Mouse (Mus musculus): ENCODE results near the gene Gm47189. TPM values are rescaled to one million over a fixed set of nuclear protein-coding genes. Genes with fewer than 3 reads are reported as not detected.

The Gm47189 gene
- polyA plus RNA-seq (2014; fragmentation: Illumina TruSeq; extraction: RNeasy Lipid Tissue Mini Kit (QIAGEN cat#74804); ENCODE audit: low read depth, low replicate concordance): not detected

GRCm38 (mm10) chr14:41772341-41772740 lies at the start of gene Gm47189:
Gm47189 (minus strand) TSS chr14:41772441.

DNA sequence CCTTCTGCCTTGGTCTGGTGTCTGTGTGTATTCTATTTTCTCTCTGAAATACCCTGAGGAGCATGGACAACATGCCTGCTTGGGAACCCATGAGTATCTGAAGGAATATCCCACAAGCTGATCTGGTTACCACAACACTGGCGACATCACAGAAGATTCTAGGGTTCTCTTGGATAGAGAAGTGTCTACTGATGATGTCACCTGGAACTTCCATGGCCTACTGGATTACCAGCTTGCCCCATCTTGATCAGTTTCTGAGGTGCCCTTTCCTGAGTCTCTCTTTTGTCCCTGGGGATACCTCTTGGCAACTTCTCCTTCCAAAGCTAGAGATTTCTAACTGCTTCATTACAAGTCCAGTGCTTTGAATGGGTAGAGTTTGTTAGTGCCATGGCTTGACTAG lies 21.7 kb downstream of the Gm47189 start, which contains the start of gene Gm7929:
Gene Gm7929, minus strand, starts transcription at position 101 of the 400 bp plus-strand sequence.

Other genes with a start within 250 kb of the Gm47189 start
- not detected for gene Gm7970, start 216.9 kb downstream of the Gm47189 start, polyA plus RNA-seq (2014; fragmentation: Illumina TruSeq; extraction: RNeasy Lipid Tissue Mini Kit (QIAGEN cat#74804); ENCODE audit: low read depth, low replicate concordance)
- not detected for gene 1700049E17Rik2, start 199.2 kb downstream of the Gm47189 start, polyA plus RNA-seq (2014; fragmentation: Illumina TruSeq; extraction: RNeasy Lipid Tissue Mini Kit (QIAGEN cat#74804); ENCODE audit: low read depth, low replicate concordance)
- gene Gm3072, start 147.8 kb downstream of the Gm47189 start, polyA plus RNA-seq (2014; fragmentation: Illumina TruSeq; extraction: RNeasy Lipid Tissue Mini Kit (QIAGEN cat#74804); ENCODE audit: low read depth, low replicate concordance): not detected
- gene Gm3676, start 126.0 kb downstream of the Gm47189 start, polyA plus RNA-seq (2014; fragmentation: Illumina TruSeq; extraction: RNeasy Lipid Tissue Mini Kit (QIAGEN cat#74804); ENCODE audit: low read depth, low replicate concordance): not detected
- not detected for gene Gm8068, start 70.6 kb downstream of the Gm47189 start, polyA plus RNA-seq (2014; fragmentation: Illumina TruSeq; extraction: RNeasy Lipid Tissue Mini Kit (QIAGEN cat#74804); ENCODE audit: low read depth, low replicate concordance)
- not detected for gene Gm7929, start 21.8 kb downstream of the Gm47189 start, polyA plus RNA-seq (2014; fragmentation: Illumina TruSeq; extraction: RNeasy Lipid Tissue Mini Kit (QIAGEN cat#74804); ENCODE audit: low read depth, low replicate concordance)
- gene Gm7980, start 134.8 kb upstream of the Gm47189 start, polyA plus RNA-seq (2014; fragmentation: Illumina TruSeq; extraction: RNeasy Lipid Tissue Mini Kit (QIAGEN cat#74804); ENCODE audit: low read depth, low replicate concordance): not detected
- gene 1700049E17Rik1, start 152.5 kb upstream of the Gm47189 start, polyA plus RNA-seq (2014; fragmentation: Illumina TruSeq; extraction: RNeasy Lipid Tissue Mini Kit (QIAGEN cat#74804); ENCODE audit: low read depth, low replicate concordance): not detected
- gene 1700024B05Rik, start 171.6 kb upstream of the Gm47189 start, polyA plus RNA-seq (2014; fragmentation: Illumina TruSeq; extraction: RNeasy Lipid Tissue Mini Kit (QIAGEN cat#74804); ENCODE audit: low read depth, low replicate concordance): not detected
- gene Gm6401, start 195.5 kb upstream of the Gm47189 start, polyA plus RNA-seq (2014; fragmentation: Illumina TruSeq; extraction: RNeasy Lipid Tissue Mini Kit (QIAGEN cat#74804); ENCODE audit: low read depth, low replicate concordance): not detected
- not detected for gene Gm3543, start 210.9 kb upstream of the Gm47189 start, polyA plus RNA-seq (2014; fragmentation: Illumina TruSeq; extraction: RNeasy Lipid Tissue Mini Kit (QIAGEN cat#74804); ENCODE audit: low read depth, low replicate concordance)